11 mouse cellular contexts compared by ENCODE assay signal in genomic region chr2:178247274-178247673, GRCm38 (mm10).
A peak's percentile ranks its signal among the peaks of the same experiment; 100 is the strongest.
DNase-seq lines count a peak whose midpoint lies in the region; ATAC-seq and TF ChIP-seq lines count a peak whose summit lies in the region.
"Had no signal": no experiment of that assay in that cellular context is flagged by ENCODE, and none has a peak within 500 bp of the region (broad histone marks: within the 10 kb centered on the region; RNA-seq: fewer than 3 reads in every experiment).

No protein-coding gene starts in this region.

- H3K36me3 ChIP-seq in liver, embryonic 14.5 days (replicated peaks; ENCODE audit: control insufficient read depth, insufficient read depth, low read depth), result no peaks in the 10 kb centered on the region
- no peaks in the 10 kb centered on the region for H3K36me3 ChIP-seq in liver, postnatal 0 days (replicated peaks; ENCODE audit: insufficient read depth, low read length)
- no peaks in the 10 kb centered on the region for H3K36me3 ChIP-seq in stomach, postnatal 0 days (ENCODE audit: control insufficient read depth, insufficient read depth, low read length)
- H3K36me3 ChIP-seq: heart, embryonic 15.5 days; liver, embryonic 15.5 days; neural tube, embryonic 15.5 days had no signal

- no peaks in the 10 kb centered on the region for H3K4me1 ChIP-seq in liver, embryonic 14.5 days (replicated peaks; ENCODE audit: control insufficient read depth in 2 of 2, insufficient read depth in 2 of 2, low read length in 1 of 2)
- no peaks in the 10 kb centered on the region for H3K4me1 ChIP-seq in liver, postnatal 0 days (ENCODE audit: insufficient read depth)
- no peaks in the 10 kb centered on the region for H3K4me1 ChIP-seq in lung, adult 2 months (ENCODE audit: control insufficient read depth, insufficient read depth, low read length)
- no peaks in the 10 kb centered on the region for H3K4me1 ChIP-seq in stomach, postnatal 0 days (replicated peaks; ENCODE audit: control insufficient read depth, insufficient read depth)
- H3K4me1 ChIP-seq: heart, embryonic 15.5 days; liver, embryonic 15.5 days; neural tube, embryonic 15.5 days had no signal

- H3K27me3 ChIP-seq in liver, embryonic 14.5 days (ENCODE audit: control insufficient read depth, insufficient read depth, low read length), result no peaks in the 10 kb centered on the region
- no peaks in the 10 kb centered on the region for H3K27me3 ChIP-seq in liver, postnatal 0 days (ENCODE audit: insufficient read depth, low read length)
- no peaks in the 10 kb centered on the region for H3K27me3 ChIP-seq in stomach, postnatal 0 days (ENCODE audit: control insufficient read depth, insufficient read depth, low read length)
- H3K27me3 ChIP-seq: heart, embryonic 15.5 days; liver, embryonic 15.5 days; neural tube, embryonic 15.5 days had no signal

- no peak overlapping the region for H3K9ac ChIP-seq in liver, embryonic 14.5 days (replicated peaks)
- H3K9ac ChIP-seq in liver, postnatal 0 days (replicated peaks), result no peak overlapping the region
- no peak overlapping the region for H3K9ac ChIP-seq in stomach, postnatal 0 days (ENCODE audit: low read length)
- H3K9ac ChIP-seq: heart, embryonic 15.5 days; liver, embryonic 15.5 days; neural tube, embryonic 15.5 days had no signal

- intact Hi-C loops in heart, postnatal 36 days (cut with DNase I), result no loop called here

- no peaks in the 10 kb centered on the region for H3K9me3 ChIP-seq in liver, embryonic 14.5 days (ENCODE audit: control insufficient read depth, low read length)
- H3K9me3 ChIP-seq in liver, postnatal 0 days (ENCODE audit: low read length), result no peaks in the 10 kb centered on the region
- H3K9me3 ChIP-seq in stomach, postnatal 0 days (ENCODE audit: control insufficient read depth, low read length), result no peaks in the 10 kb centered on the region
- H3K9me3 ChIP-seq: heart, embryonic 15.5 days; liver, embryonic 15.5 days; neural tube, embryonic 15.5 days had no signal

- peak; percentile 15 for DNase-seq in heart, postnatal 4 days
- DNase-seq in heart, postnatal 36 days, result no peak
- DNase-seq in liver, embryonic 14.5 days (ENCODE audit: low read depth in 3 of 3, low spot score in 3 of 3), result no peak
- no peak for DNase-seq in liver, postnatal 0 days
- peak; percentile 5 for DNase-seq in lung, adult 2 months
- DNase-seq in stomach, postnatal 0 days (ENCODE audit: low spot score), result no peak
- DNase-seq in urinary bladder, postnatal 14 days (ENCODE audit: low spot score), result no peak
- DNase-seq: thymus, adult 2 months had no signal

- TF ChIP-seq CTCF in liver, embryonic 14.5 days (IDR thresholded peaks at IDR 0.05; ENCODE audit: low read depth), result peak; percentile 43
- TF ChIP-seq CTCF in liver, postnatal 0 days (IDR thresholded peaks at IDR 0.05; ENCODE audit: low read depth), result no peak
- TF ChIP-seq CTCF in lung, adult 2 months (IDR thresholded peaks at IDR 0.05; ENCODE audit: insufficient read depth, low read length), result peak; percentile 24; the same call in 1 of the 2 replicates
- peak; percentile 48 for TF ChIP-seq CTCF in stomach, postnatal 0 days (IDR thresholded peaks at IDR 0.05; ENCODE audit: low read depth)

- no peak overlapping the region for H3K4me3 ChIP-seq in liver, embryonic 14.5 days (ENCODE audit: insufficient read depth in 1 of 2, low read depth in 2 of 2, low read length in 2 of 2)
- H3K4me3 ChIP-seq in liver, postnatal 0 days (ENCODE audit: low read depth, low read length), result no peak overlapping the region
- no peak overlapping the region for H3K4me3 ChIP-seq in lung, adult 2 months (replicated peaks; ENCODE audit: extremely low read depth, low read depth, low read length)
- H3K4me3 ChIP-seq in stomach, postnatal 0 days (ENCODE audit: low read depth, low read length), result no peak overlapping the region
- H3K4me3 ChIP-seq: heart, embryonic 15.5 days; liver, embryonic 15.5 days; neural tube, embryonic 15.5 days had no signal

- no peak overlapping the region for H3K27ac ChIP-seq in liver, embryonic 14.5 days
- no peak overlapping the region for H3K27ac ChIP-seq in liver, postnatal 0 days (ENCODE audit: low read depth)
- no peak overlapping the region for H3K27ac ChIP-seq in stomach, postnatal 0 days (replicated peaks)
- H3K27ac ChIP-seq: heart, embryonic 15.5 days; liver, embryonic 15.5 days; neural tube, embryonic 15.5 days had no signal

- no peak for TF ChIP-seq POLR2A in lung, adult 2 months (IDR thresholded peaks at IDR 0.05; ENCODE audit: borderline replicate concordance, extremely low read depth, low read depth, low read length)

- ATAC-seq in liver, embryonic 14.5 days (ENCODE audit: insufficient read depth), result no peak
- ATAC-seq in liver, postnatal 0 days, result no peak
- ATAC-seq in stomach, postnatal 0 days (ENCODE audit: low FRiP score, low TSS enrichment), result no peak

- no peak for TF ChIP-seq EP300 in liver, embryonic 14.5 days (IDR thresholded peaks at IDR 0.05; ENCODE audit: low read depth)
- no peak for TF ChIP-seq EP300 in liver, postnatal 0 days (IDR thresholded peaks at IDR 0.05; ENCODE audit: low read depth)
- TF ChIP-seq EP300 in stomach, postnatal 0 days (optimal IDR thresholded peaks at IDR 0.05), result no peak

- H3K4me2 ChIP-seq in liver, embryonic 14.5 days (ENCODE audit: low read depth), result no peak overlapping the region
- no peak overlapping the region for H3K4me2 ChIP-seq in liver, postnatal 0 days (ENCODE audit: low read depth, low read length)
- H3K4me2 ChIP-seq in stomach, postnatal 0 days (replicated peaks; ENCODE audit: low read depth), result no peak overlapping the region
- H3K4me2 ChIP-seq: heart, embryonic 15.5 days; liver, embryonic 15.5 days; neural tube, embryonic 15.5 days had no signal

- WGBS in liver, embryonic 14.5 days (ENCODE audit: insufficient replicate concordance), result 40% methylated on average over 8 of the region's 8 CpGs
- WGBS in liver, postnatal 0 days (ENCODE audit: insufficient replicate concordance), result 48% methylated on average over 8 of the region's 8 CpGs
- WGBS in lung, adult 2 months, result 31% methylated on average over 8 of the region's 8 CpGs
- WGBS in stomach, postnatal 0 days, result 48% methylated on average over 8 of the region's 8 CpGs

Comparison
In these comparisons a context has a peak if more than half of its experiments do, and no peak if none do; other contexts are left out.
1. DNase-seq: peak in heart, postnatal 4 days (single experiment) and lung, adult 2 months (single experiment); none in heart, postnatal 36 days (0 of 2), liver, embryonic 14.5 days (0 of 3), liver, postnatal 0 days (single experiment), stomach, postnatal 0 days (single experiment) and urinary bladder, postnatal 14 days (single experiment).